In the genomic region with DNA sequence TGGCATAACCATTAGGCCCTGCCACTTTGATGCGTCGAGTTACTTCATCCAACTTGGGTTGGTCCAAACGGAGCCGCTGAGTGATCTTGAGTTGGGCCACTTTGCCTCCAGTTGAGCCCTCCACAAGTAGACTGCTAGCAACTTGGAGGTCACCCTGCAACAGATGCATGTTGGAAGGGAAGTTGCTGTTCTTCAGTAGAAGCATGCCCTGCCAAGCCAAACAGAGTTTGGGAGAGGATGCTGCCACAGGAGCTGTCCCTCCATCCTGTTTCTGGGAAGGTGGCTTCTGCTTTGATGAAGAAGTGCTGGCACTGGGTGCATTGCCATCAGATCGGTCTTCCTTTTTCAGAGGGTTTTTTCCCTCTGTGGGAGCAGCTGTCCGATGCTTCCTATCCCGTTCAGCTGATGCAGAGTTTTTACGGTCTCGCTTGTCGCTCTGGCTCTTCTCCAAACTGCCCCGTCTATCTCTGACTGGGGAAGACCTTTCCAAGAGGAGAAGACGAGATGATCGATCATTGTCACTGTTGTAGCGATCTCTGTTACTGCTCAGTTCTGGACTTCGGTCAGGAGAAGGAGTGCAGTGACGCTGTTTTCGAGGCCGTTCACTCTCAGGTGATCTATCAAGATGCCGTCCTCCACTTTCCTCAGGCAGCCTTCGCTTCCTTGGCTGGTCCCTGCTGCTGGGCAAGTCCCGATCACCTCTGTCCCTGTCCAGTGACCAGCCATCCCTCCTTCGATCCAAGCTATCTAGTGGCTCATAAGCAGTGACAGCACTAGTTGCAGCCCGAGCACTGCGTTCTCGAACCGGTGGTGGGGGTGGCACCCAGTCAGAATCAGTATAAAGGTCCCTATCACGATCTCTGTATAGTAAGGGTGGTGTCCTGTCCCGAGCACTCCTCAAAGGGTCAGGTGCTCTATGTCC, we compare ENCODE assay signal across 8 mouse cellular contexts. TPM values are rescaled to one million over a fixed set of nuclear protein-coding genes. Genes with fewer than 3 reads are reported as not detected.
A peak's percentile ranks its signal among the peaks of the same experiment; 100 is the strongest.
DNase-seq lines count a peak whose midpoint lies in the region; ATAC-seq lines count a peak whose summit lies in the region.

No protein-coding gene starts in this region.

- DNase-seq in cerebellum, adult 11-12 months: peak; percentile 48
- DNase-seq in cerebellum, postnatal 4 days (ENCODE audit: low spot score in 2 of 2): no peak
- peak; percentile 13 for DNase-seq in ZHBTc4 (ENCODE audit: low read depth, low spot score)
- no peak for DNase-seq in forebrain, embryonic 10.5 days (ENCODE audit: extremely low spot score, low spot score)
- DNase-seq in frontal cortex, postnatal 14 days (ENCODE audit: low spot score in 2 of 2): no peak
- no peak for DNase-seq in left cerebral cortex, adult 9 months (ENCODE audit: low spot score in 2 of 2)

- H3K4me3 ChIP-seq in forebrain, embryonic 10.5 days: peak overlapping the region; percentile 76
- peak overlapping the region; percentile 10; the same call in 1 of the 2 replicates for H3K4me3 ChIP-seq in hindbrain, embryonic 16.5 days (ENCODE audit: low read length)
- H3K4me3 ChIP-seq in liver, embryonic 16.5 days (ENCODE audit: low read depth, low read length): peak overlapping the region; percentile 99

- no peaks in the 10 kb centered on the region for H3K27me3 ChIP-seq in forebrain, embryonic 10.5 days (ENCODE audit: poor library complexity, severe bottlenecking)
- H3K27me3 ChIP-seq in hindbrain, embryonic 16.5 days (replicated peaks; ENCODE audit: control insufficient read depth, insufficient read depth, low read length): no peaks in the 10 kb centered on the region
- H3K27me3 ChIP-seq in liver, embryonic 16.5 days (ENCODE audit: control insufficient read depth, insufficient read depth, low read depth, low read length): no peaks in the 10 kb centered on the region

- no peak overlapping the region for H3K27ac ChIP-seq in forebrain, embryonic 10.5 days
- H3K27ac ChIP-seq in hindbrain, embryonic 16.5 days (ENCODE audit: low read depth, low read length): no peak overlapping the region
- H3K27ac ChIP-seq in liver, embryonic 16.5 days (ENCODE audit: low read length): no peak overlapping the region

- H3K9ac ChIP-seq in hindbrain, embryonic 16.5 days (ENCODE audit: low read depth, low read length): no peak overlapping the region
- peak overlapping the region; percentile 95 for H3K9ac ChIP-seq in liver, embryonic 16.5 days (ENCODE audit: low read depth, low read length)

- 89% methylated on average over 28 of the region's 28 CpGs for WGBS in forebrain, embryonic 10.5 days
- 69% methylated on average over 28 of the region's 28 CpGs for whole genome bisulfite sequencing in hindbrain, embryonic 16.5 days
- 70% methylated on average over 28 of the region's 28 CpGs for WGBS in liver, embryonic 16.5 days (ENCODE audit: insufficient replicate concordance)

- H3K9me3 ChIP-seq in forebrain, embryonic 10.5 days: no peaks in the 10 kb centered on the region
- H3K9me3 ChIP-seq in hindbrain, embryonic 16.5 days (ENCODE audit: control insufficient read depth, low read length): no peaks in the 10 kb centered on the region
- H3K9me3 ChIP-seq in liver, embryonic 16.5 days (replicated peaks; ENCODE audit: control insufficient read depth, low read length): no peaks in the 10 kb centered on the region

- H3K4me1 ChIP-seq in forebrain, embryonic 10.5 days: peaks cover 57% of the 10 kb centered on the region
- H3K4me1 ChIP-seq in hindbrain, embryonic 16.5 days (ENCODE audit: control insufficient read depth, insufficient read depth, low read depth, low read length): peaks cover 24% of the 10 kb centered on the region
- H3K4me1 ChIP-seq in liver, embryonic 16.5 days (ENCODE audit: control insufficient read depth, low read depth, low read length): peaks cover 23% of the 10 kb centered on the region

- no peak for ATAC-seq in hindbrain, embryonic 16.5 days
- ATAC-seq in liver, embryonic 16.5 days (ENCODE audit: low read depth): no peak

- H3K36me3 ChIP-seq in forebrain, embryonic 10.5 days (replicated peaks): peaks cover 59% of the 10 kb centered on the region
- 0 out of 2 replicates have a peak, but pooled peaks cover 2% of the 10 kb centered on the region for H3K36me3 ChIP-seq in hindbrain, embryonic 16.5 days (ENCODE audit: control insufficient read depth, insufficient read depth, low read length)
- peaks cover 25% of the 10 kb centered on the region for H3K36me3 ChIP-seq in liver, embryonic 16.5 days (ENCODE audit: control insufficient read depth, insufficient read depth)

- peak overlapping the region; percentile 84 for H3K4me2 ChIP-seq in hindbrain, embryonic 16.5 days (ENCODE audit: low read length)
- peak overlapping the region; percentile 91 for H3K4me2 ChIP-seq in liver, embryonic 16.5 days (ENCODE audit: low read depth, low read length)

RNA-seq across cellular contexts. Expression of a gene that starts 2.7 kb away (rescaled TPM):
- 18.2 and 19.9 TPM in 2 replicates for polyA plus RNA-seq in forebrain, embryonic 10.5 days (2016; fragmentation: Nextera tagmentation; extraction: Ambion mirVana)
- 5.3 and 6.5 TPM in 2 replicates for polyA plus RNA-seq in hindbrain, embryonic 16.5 days (2015; fragmentation: Nextera tagmentation; extraction: Ambion mirVana)
- polyA plus RNA-seq in liver, embryonic 16.5 days (2015; fragmentation: Nextera tagmentation; extraction: Ambion mirVana): 8.1 and 8.2 TPM in 2 replicates

RNA-seq across cellular contexts. Expression of a gene that starts 39.7 kb away (rescaled TPM):
- 1.9 and 2.2 TPM in 2 replicates for polyA plus RNA-seq in forebrain, embryonic 10.5 days (2016; fragmentation: Nextera tagmentation; extraction: Ambion mirVana)
- 3.0 and 3.1 TPM in 2 replicates for polyA plus RNA-seq in hindbrain, embryonic 16.5 days (2015; fragmentation: Nextera tagmentation; extraction: Ambion mirVana)
- 0.30 and 0.39 TPM in 2 replicates for polyA plus RNA-seq in liver, embryonic 16.5 days (2015; fragmentation: Nextera tagmentation; extraction: Ambion mirVana)

RNA-seq across cellular contexts. Expression of a gene that starts 52.1 kb away (rescaled TPM):
- polyA plus RNA-seq in forebrain, embryonic 10.5 days (2016; fragmentation: Nextera tagmentation; extraction: Ambion mirVana): 177 and 184 TPM in 2 replicates
- 180 and 182 TPM in 2 replicates for polyA plus RNA-seq in hindbrain, embryonic 16.5 days (2015; fragmentation: Nextera tagmentation; extraction: Ambion mirVana)
- 88.2 and 90.1 TPM in 2 replicates for polyA plus RNA-seq in liver, embryonic 16.5 days (2015; fragmentation: Nextera tagmentation; extraction: Ambion mirVana)

Comparison
In these comparisons a context has a peak if more than half of its experiments do, and no peak if none do; other contexts are left out.
1. DNase-seq: peak in cerebellum, adult 11-12 months (single experiment) and ZHBTc4 (single experiment); none in cerebellum, postnatal 4 days (0 of 2), forebrain, embryonic 10.5 days (single experiment), frontal cortex, postnatal 14 days (0 of 2) and left cerebral cortex, adult 9 months (0 of 2).
2. H3K4me3 ChIP-seq: peak in every context shown above with its lines; median percentile 99 in liver, embryonic 16.5 days; 76 in forebrain, embryonic 10.5 days; 10 in hindbrain, embryonic 16.5 days.